Mouse (Mus musculus): Measurements from ENCODE around the gene Ddx54. TPM values are rescaled to one million over a fixed set of nuclear protein-coding genes. Genes with fewer than 3 reads are reported as not detected.

The Ddx54 gene
- polyA plus RNA-seq, 1 experiment from 2014 or later = 54.0 TPM

DNA sequence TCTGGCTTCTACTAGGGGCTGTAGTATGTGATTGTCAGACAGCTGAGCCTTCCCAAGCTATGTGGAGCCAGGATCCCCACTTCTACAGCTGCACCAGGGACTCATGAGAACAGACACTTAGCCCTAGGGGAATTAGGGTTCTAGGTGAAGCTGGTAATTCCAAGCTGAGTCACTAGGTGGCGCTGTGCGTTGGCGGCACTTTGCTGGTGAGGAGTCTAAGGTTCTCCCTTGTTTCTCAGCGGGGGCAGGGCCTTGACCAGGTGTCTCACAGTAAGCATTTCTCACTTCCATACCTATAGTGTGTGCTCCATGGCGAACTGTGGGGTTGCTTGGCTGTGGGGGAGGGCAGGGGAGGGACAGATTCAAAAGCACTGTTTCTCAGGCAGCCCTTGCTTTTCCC lies 6.7 kb downstream of the Ddx54 start:
- H3K27me3 ChIP-seq = no peaks in the 10 kb centered on the region
- DNase-seq (ENCODE audit: low read depth, low spot score) (no peak), ATAC-seq (peak; percentile 17)
- no peak for TF ChIP-seq CTCF (IDR thresholded peaks at IDR 0.05)
- CTCF ChIA-PET = interaction anchor here (0.6 to 8.9 kb wide), 13 partner anchors 11 to 102 kb away, joined by 3 to 74 read pairs (median 5); partner anchors contain the start of gene Rasal1
- in situ Hi-C loops (cut with MboI; ENCODE audit: low pct_unique_long_range_greater_than_20kb) = loop anchor here (5.0 to 25.0 kb wide), 2 partner anchors 58 to 482 kb away; no protein-coding TSS in a partner anchor
- POLR2A ChIA-PET = no interaction called here

DNA sequence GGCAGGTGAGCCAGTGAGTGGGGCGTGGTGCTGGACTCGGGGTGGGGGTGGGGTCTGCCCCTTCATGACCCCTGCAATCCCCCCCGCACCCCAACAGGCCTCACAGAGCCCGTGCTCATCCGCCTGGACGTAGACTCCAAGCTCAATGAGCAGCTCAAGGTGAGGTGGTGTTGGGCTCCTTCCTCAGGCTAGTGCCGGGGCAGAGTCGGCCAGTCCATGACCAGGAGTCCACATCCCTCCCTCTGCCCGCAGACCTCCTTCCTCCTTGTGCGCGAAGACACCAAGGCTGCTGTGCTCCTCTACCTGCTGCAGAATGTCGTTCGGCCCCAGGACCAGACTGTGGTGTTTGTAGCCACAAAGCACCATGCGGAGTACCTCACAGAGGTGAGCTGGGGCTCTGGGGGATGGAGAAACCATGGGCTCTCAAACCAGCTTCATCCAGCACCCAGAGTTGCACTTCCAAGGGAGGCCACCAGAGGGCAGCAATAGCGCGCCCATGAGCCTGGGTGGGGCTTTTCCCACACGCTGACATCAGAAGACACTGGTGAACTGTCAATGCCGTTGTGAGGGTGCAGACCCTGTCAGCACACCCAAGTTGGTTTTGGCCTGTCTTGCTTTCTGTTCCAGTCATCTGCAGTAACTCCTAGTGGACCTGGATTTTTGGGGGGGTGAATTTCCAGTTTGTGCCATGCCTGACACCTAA lies 8.0 kb downstream of the Ddx54 start:
- no peaks in the 10 kb centered on the region for H3K27me3 ChIP-seq
- ATAC-seq (no peak), DNase-seq (ENCODE audit: low read depth, low spot score) (no peak)
- in situ Hi-C loops (cut with MboI; ENCODE audit: low pct_unique_long_range_greater_than_20kb) = loop anchor here (25.0 kb wide), 1 partner anchor 483 kb away; no protein-coding TSS in a partner anchor
- ChIA-PET CTCF (interaction anchor here (1.0 to 8.9 kb wide), 13 partner anchors 9 to 125 kb away, joined by 3 to 74 read pairs (median 8); partner anchors contain the start of genes Cfap73 and Rasal1), POLR2A (no interaction called here)
- TF ChIP-seq CTCF (IDR thresholded peaks at IDR 0.05) = no peak

DNA sequence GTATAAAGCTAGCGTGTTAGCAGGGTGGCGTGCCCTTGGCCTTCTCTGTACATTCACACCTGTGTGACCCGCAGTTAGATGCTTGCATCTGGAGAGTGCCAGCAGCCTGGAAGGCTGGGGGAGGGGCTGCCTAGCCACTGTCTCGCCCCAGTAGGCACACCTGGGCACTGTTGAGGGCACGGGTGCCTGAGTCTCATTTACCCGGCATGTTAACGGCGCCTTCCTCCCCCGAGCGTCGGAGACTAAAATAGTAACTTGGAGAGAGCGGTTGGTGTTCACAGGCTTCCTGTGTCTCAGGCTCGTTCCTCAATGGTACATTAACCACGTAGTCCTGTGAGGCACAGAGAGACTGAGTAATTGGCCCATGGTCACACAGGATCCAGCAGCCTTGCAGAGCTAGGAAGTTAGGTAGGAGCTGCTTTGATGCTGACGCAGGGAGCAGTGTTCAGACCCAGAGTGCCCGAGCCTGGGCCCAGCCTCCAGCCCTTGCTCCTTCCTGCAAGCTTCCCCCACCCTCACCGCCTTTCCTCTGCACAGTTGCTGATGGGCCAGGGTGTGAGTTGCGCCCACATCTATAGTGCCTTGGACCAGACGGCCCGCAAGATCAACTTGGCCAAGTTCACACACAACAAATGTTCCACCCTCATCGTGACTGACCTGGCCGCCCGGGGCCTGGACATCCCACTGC lies 8.7 kb downstream of the Ddx54 start:
- ChIA-PET POLR2A (no interaction called here), CTCF (interaction anchor here (1.0 to 8.9 kb wide), 11 partner anchors 9 to 124 kb away, joined by 3 to 74 read pairs (median 9); partner anchors contain the start of genes Cfap73 and Rasal1)
- in situ Hi-C loops (cut with MboI; ENCODE audit: low pct_unique_long_range_greater_than_20kb) = loop anchor here (25.0 kb wide), 1 partner anchor 484 kb away; no protein-coding TSS in a partner anchor
- DNase-seq (ENCODE audit: low read depth, low spot score) (no peak), ATAC-seq (no peak)
- H3K27me3 ChIP-seq = no peaks in the 10 kb centered on the region
- TF ChIP-seq CTCF (IDR thresholded peaks at IDR 0.05) = no peak

DNA sequence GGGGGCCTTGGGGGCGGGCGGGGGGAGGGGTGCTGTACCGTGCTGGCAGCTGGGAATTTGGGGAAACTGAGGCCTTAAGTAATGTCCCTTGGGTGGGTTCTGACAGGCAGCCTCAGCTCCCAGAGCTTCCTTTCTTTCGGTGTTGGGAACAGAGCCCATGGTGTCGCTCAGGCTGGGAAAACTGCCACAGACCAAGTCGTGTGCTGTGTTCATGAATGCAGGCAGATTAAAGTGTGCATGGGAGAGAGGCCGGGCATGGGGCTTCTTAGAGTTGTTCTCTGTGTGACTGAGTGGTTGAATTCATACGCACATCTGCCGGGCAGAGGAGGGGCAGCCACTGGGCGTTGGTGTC lies 9.3 kb downstream of the Ddx54 start:
- no peak for DNase-seq (ENCODE audit: low read depth, low spot score)
- CTCF ChIA-PET = interaction anchor here (1.7 to 8.9 kb wide), 5 partner anchors 21 to 123 kb away, joined by 3 to 74 read pairs (median 15); partner anchors contain the start of gene Rasal1
- in situ Hi-C loops (cut with MboI; ENCODE audit: low pct_unique_long_range_greater_than_20kb) = loop anchor here (25.0 kb wide), 1 partner anchor 485 kb away; no protein-coding TSS in a partner anchor
- no peak for TF ChIP-seq CTCF (IDR thresholded peaks at IDR 0.05)
- H3K27me3 ChIP-seq = no peaks in the 10 kb centered on the region
- POLR2A ChIA-PET = no interaction called here
- ATAC-seq = no peak

DNA sequence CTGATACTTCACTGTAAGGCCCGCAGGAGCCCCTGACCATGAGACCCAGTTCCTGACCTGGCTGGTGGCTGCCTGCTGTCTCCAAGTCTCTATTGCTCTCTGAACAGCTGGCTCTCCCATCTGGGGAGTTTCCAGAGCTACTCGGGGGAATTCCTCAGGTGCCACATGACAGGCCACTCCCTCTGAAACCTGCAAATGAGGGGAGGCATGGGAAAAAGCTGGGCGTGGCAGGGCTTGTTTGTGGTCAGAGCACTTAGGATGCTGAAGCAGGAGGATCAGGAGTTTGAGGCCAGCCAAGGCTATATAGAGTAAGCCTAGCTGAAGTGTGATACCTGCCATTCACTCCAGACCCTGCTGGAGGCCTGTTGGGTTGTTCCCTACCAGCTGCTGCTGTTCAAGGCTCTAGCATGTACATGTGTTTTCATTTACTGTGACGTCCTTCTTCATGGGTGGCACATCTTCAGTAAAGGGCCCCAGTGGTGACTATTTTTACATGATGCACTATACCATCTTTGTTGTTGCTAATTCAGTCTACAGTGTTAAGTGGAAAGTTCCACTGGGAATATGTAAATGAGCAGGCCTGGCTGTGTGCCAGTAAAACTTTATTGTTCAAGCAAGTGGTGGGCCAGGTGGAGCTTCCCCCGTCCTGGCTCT lies 9.8 kb downstream of the Ddx54 start:
- ChIA-PET POLR2A (no interaction called here), CTCF (interaction anchor here (2.7 to 8.9 kb wide), 4 partner anchors 20 to 123 kb away, joined by 10 to 74 read pairs (median 18); partner anchors contain the start of gene Rasal1)
- no peaks in the 10 kb centered on the region for H3K27me3 ChIP-seq
- in situ Hi-C loops (cut with MboI; ENCODE audit: low pct_unique_long_range_greater_than_20kb) = loop anchor here (25.0 kb wide), 1 partner anchor 485 kb away; no protein-coding TSS in a partner anchor
- ATAC-seq (no peak), DNase-seq (ENCODE audit: low read depth, low spot score) (no peak)
- TF ChIP-seq CTCF (IDR thresholded peaks at IDR 0.05) = no peak

DNA sequence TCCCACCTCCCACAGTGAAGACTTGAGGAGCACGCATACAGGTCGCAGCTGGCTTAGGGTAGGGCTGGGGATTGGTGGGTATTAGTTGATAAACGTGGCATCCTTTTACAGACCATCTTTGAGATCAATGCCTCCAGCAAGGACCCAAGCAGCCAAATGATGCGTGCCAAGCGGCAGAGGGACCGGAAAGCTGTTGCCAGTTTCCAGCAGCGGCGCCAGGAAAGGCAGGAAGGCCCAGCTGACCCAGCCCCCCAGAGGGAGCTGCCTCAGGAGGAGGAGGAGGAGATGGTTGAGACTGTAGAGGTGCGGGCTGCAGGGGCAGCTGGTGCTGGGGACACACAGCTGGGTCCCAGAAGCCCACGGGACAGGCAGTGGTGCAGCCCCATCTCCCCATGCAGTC lies 11.9 kb downstream of the Ddx54 start:
- no peak for TF ChIP-seq CTCF (IDR thresholded peaks at IDR 0.05)
- ATAC-seq = no peak
- CTCF ChIA-PET = interaction anchor here (1.2 kb wide), 1 partner anchor 49 kb away, joined by 3 read pairs; no protein-coding TSS in a partner anchor
- POLR2A ChIA-PET = no interaction called here
- DNase-seq (ENCODE audit: low read depth, low spot score) = no peak
- in situ Hi-C loops (cut with MboI; ENCODE audit: low pct_unique_long_range_greater_than_20kb) = loop anchor here (25.0 kb wide), 1 partner anchor 487 kb away; no protein-coding TSS in a partner anchor
- no peaks in the 10 kb centered on the region for H3K27me3 ChIP-seq

DNA sequence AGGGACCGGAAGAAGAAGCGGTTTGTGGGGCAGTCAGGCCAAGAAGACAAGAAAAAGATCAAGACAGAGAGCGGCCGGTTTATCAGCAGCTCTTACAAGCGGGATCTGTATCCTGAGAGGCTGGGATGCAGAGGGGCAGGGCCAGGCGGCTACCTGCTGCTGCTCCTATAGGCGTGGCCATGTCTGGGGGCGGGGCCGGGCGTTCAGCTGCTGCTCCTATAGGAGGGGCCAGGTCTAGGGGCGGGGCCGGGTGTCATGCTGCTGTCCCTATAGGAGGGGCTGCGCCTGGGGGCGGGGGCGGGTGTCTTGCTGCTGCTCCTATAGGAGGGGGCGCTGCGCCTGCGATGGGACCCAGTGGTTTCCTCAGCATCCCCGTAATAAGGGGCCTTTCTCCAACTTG lies 13.9 kb downstream of the Ddx54 start:
- H3K27me3 ChIP-seq = no peaks in the 10 kb centered on the region
- in situ Hi-C loops (cut with MboI; ENCODE audit: low pct_unique_long_range_greater_than_20kb) = no loop called here
- ChIA-PET CTCF (interaction anchor here (1.0 to 1.1 kb wide), 2 partner anchors 20 to 23 kb away, joined by 3 to 5 read pairs; partner anchors contain the start of gene Rasal1), POLR2A (interaction anchor here (1.8 kb wide), 1 partner anchor 9 kb away, joined by 7 read pairs; no protein-coding TSS in a partner anchor)
- DNase-seq (ENCODE audit: low read depth, low spot score) (no peak), ATAC-seq (no peak)
- TF ChIP-seq CTCF (IDR thresholded peaks at IDR 0.05) = no peak

DNA sequence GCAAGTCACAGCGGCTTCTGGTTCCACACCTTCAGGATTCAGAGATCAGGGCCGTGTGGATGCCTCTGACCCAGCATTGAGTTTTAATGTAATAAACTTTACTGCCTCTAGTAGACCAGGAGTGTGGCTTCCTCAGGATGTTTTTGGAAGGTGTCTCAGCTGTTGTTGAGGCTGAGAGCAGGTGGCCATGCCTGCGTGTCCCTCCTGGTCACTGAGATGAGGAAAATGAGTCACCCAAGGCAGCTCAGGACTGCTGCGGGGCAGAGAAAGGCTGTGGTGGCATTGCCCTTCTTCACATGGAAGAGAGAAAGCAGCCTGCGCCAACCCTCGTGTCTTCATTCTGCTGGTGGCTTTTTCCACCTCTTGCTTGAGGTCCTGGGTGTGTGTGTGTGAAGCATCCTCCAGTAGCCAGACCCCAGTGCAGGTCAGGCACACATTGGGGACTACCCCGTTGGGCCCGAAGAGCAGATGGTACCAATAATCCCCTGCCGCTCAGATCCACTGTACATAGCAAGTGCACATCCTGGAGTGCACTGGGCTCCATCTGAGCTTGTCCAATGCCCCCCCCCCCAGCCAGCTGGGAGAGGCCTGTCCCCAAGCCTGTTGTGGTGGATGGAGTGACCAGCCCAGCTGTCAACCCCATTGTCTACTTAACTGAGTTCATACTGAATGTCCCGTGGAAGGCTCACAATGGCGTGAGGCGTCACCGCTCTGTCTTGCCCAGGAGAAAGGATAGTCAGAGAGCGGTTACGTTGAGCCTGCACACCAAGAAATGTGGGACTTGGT lies 15.2 kb downstream of the Ddx54 start:
- no peak for TF ChIP-seq CTCF (IDR thresholded peaks at IDR 0.05)
- ATAC-seq = no peak
- no peaks in the 10 kb centered on the region for H3K27me3 ChIP-seq
- in situ Hi-C loops (cut with MboI; ENCODE audit: low pct_unique_long_range_greater_than_20kb) = no loop called here
- ChIA-PET POLR2A (interaction anchor here (1.8 kb wide), 1 partner anchor 11 kb away, joined by 7 read pairs; no protein-coding TSS in a partner anchor), CTCF (no interaction called here)
- DNase-seq (ENCODE audit: low read depth, low spot score) = no peak

DNA sequence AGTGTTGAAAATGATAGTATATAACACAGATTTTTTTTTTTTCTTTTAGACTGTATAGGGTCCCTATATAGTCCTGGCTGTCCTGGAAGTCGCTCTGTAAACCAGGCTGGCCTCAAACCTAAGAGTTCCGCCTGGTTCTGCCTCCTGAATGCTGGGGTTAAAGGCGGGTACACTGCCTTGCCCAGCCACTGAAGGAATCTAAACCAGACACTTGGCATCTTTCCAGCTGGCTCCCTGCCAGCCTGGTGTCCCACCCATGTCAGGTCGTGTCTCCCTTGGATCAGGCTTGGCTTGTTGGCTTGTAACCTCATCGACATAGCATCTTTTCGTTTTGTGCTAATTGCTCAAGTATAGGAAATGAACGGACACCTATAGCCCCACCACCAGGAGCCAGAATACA lies 16.1 kb downstream of the Ddx54 start:
- ChIA-PET CTCF (no interaction called here), POLR2A (no interaction called here)
- H3K27me3 ChIP-seq = no peaks in the 10 kb centered on the region
- TF ChIP-seq CTCF (IDR thresholded peaks at IDR 0.05) = no peak
- in situ Hi-C loops (cut with MboI; ENCODE audit: low pct_unique_long_range_greater_than_20kb) = no loop called here
- DNase-seq (ENCODE audit: low read depth, low spot score) = no peak
- ATAC-seq = no peak
